8 mouse cellular contexts compared by ENCODE assay signal in genomic region chr2:23067552-23068369, GRCm38 (mm10). TPM values are rescaled to one million over a fixed set of nuclear protein-coding genes. Genes with fewer than 3 reads are reported as not detected.
DNase-seq lines count a peak whose midpoint lies in the region; ATAC-seq lines count a peak whose summit lies in the region.

TSS of gene Acbd5 (plus strand) at chr2:23068167.

- H3K4me3 ChIP-seq in intestine, embryonic 14.5 days (ENCODE audit: low read depth, low read length), result peak within 1 kb of the TSS; percentile 67

- H3K4me1 ChIP-seq in intestine, embryonic 14.5 days (replicated peaks; ENCODE audit: control insufficient read depth, insufficient read depth, low read length), result no peaks in the 10 kb centered on the region

- H3K9ac ChIP-seq in intestine, embryonic 14.5 days (ENCODE audit: low read length), result peak within 1 kb of the TSS; percentile 74

- peak; percentile 87 for DNase-seq in adrenal gland, adult 18-20 months (ENCODE audit: low spot score in 2 of 2)
- DNase-seq in embryo, embryonic 11 days, result peak; percentile 98
- DNase-seq in gastrocnemius, postnatal 25 days, result peak; percentile 95
- DNase-seq in intestine, embryonic 14.5 days (ENCODE audit: low spot score), result peak; percentile 96
- DNase-seq in left cerebral cortex, postnatal 14 days (ENCODE audit: low spot score in 2 of 2), result peak; percentile 95
- DNase-seq in mesoderm, embryonic 11.5 days (ENCODE audit: low read depth, low spot score), result peak; percentile 93
- peak; percentile 95 to 97 for DNase-seq in right cerebral cortex, postnatal 36 days (ENCODE audit: low spot score in 2 of 2)
- peak; percentile 96 for DNase-seq in yolk sac, embryonic 10.5 days (ENCODE audit: low spot score)

- no peaks in the 10 kb centered on the region for H3K36me3 ChIP-seq in intestine, embryonic 14.5 days (ENCODE audit: control insufficient read depth, insufficient read depth, low read length)

- peak within 1 kb of the TSS; percentile 95 for H3K4me2 ChIP-seq in intestine, embryonic 14.5 days (ENCODE audit: low read length)

- intact Hi-C loops in left cerebral cortex, postnatal 14 days (cut with DNase I), result loop anchor here (2.0 kb wide), 1 partner anchor 173 kb away; the partner anchor contains the start of gene Pdss1

- H3K9me3 ChIP-seq in intestine, embryonic 14.5 days (ENCODE audit: control insufficient read depth, low read length), result no peaks in the 10 kb centered on the region

- H3K27me3 ChIP-seq in intestine, embryonic 14.5 days (replicated peaks; ENCODE audit: control insufficient read depth, insufficient read depth, low read length), result no peaks in the 10 kb centered on the region

- 2% methylated on average over 34 of the region's 34 CpGs for WGBS in intestine, embryonic 14.5 days

- peak; percentile 94 for ATAC-seq in intestine, embryonic 14.5 days (replicated peaks; ENCODE audit: low FRiP score, low TSS enrichment, low read depth)

- peak within 1 kb of the TSS; percentile 94 for H3K27ac ChIP-seq in intestine, embryonic 14.5 days (ENCODE audit: low read depth)

RNA-seq across cellular contexts. Expression of gene Acbd5, which starts in this region (rescaled TPM):
- total RNA-seq in adrenal gland, adult 18-20 months (2021), result 100 to 1,000 TPM in 1 of 2 experiments, 10 to 100 TPM in 1; 64.3 to 101 TPM
- total RNA-seq in gastrocnemius, postnatal 25 days (2021), result 10 to 100 TPM; 24.9 to 26.3 TPM
- 23.7 and 24.2 TPM in 2 replicates for polyA plus RNA-seq in intestine, embryonic 14.5 days (2014; fragmentation: Nextera tagmentation; extraction: Ambion mirVana)
- total RNA-seq in left cerebral cortex, postnatal 14 days (2021), result 10 to 100 TPM; 72.0 to 74.9 TPM

Comparison
In these comparisons a context has a peak if more than half of its experiments do, and no peak if none do; other contexts are left out.
1. Peak in every context shown above with its lines: DNase-seq, ATAC-seq, H3K4me3 ChIP-seq and H3K27ac ChIP-seq.